Mouse (Mus musculus) T-cell, adult 66 days (primary cell): ENCODE measurements around the gene Mdfi. TPM values are rescaled to one million over a fixed set of nuclear protein-coding genes. Genes with fewer than 3 reads are reported as not detected.

Experiments
- total RNA-seq, 2 experiments: library from RNA; stranded (reverse); gene quantifications; 3 replicates in 1 of 2; 4 replicates in 1 of 2; pipeline ENCODE4 v1.2.4; 2023

Gene Mdfi
- total RNA-seq: not detected

DNA sequence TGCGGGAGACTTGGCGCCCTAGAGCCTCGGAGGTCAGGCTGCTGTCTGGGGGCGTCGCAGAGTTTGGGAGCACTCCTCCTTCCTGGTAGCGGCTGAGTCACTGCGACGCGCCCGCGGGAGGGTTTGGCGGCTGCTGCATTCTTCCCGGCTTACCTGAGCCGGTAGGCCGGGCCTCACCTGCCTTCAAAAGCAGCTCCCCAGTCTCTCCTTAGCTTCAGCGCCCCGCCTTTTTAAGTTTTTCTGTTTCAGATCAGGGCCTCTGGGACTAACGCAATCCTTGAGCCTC, at the start of gene Mdfi:
Mdfi (minus strand) TSS at position 210 of the 286 bp plus-strand sequence.

Other genes starting within 250 kb of the Mdfi start
- gene Bysl, start 223.2 kb downstream of the Mdfi start, total RNA-seq: 10 to 100 TPM; 15.2 to 15.8 TPM
- 10 to 100 TPM; 68.0 to 70.9 TPM for gene Med20, start 223.1 kb downstream of the Mdfi start, total RNA-seq
- 1 to 10 TPM; 3.6 to 4.6 TPM for gene Gm20517, start 223.1 kb downstream of the Mdfi start, total RNA-seq
- gene Usp49, start 204.0 kb downstream of the Mdfi start, total RNA-seq: 1 to 10 TPM; 6.1 to 9.7 TPM
- 100 to 1,000 TPM; 123 to 146 TPM for gene Tomm6, start 146.3 kb downstream of the Mdfi start, total RNA-seq
- 1 to 10 TPM; 1.6 to 3.8 TPM for gene Frs3, start 145.7 kb downstream of the Mdfi start, total RNA-seq
- gene Gm21981, start 140.2 kb downstream of the Mdfi start, total RNA-seq: not detected
- gene Prickle4, start 140.0 kb downstream of the Mdfi start, total RNA-seq: under 1 TPM in 1 of 2 experiments, not detected in 1; 0.80 TPM
- gene Pgc, start 107.8 kb downstream of the Mdfi start, total RNA-seq: not detected
- 10 to 100 TPM; 29.8 to 35.4 TPM for gene Tfeb, start 97.7 kb downstream of the Mdfi start, total RNA-seq
- 10 to 100 TPM; 71.4 to 72.8 TPM for gene Foxp4, start 90.0 kb upstream of the Mdfi start, total RNA-seq
- not detected for gene 1700122O11Rik, start 203.6 kb upstream of the Mdfi start, total RNA-seq